Mouse (Mus musculus): ENCODE data around the gene Foxn3. TPM values are rescaled to one million over a fixed set of nuclear protein-coding genes. Genes with fewer than 3 reads are reported as not detected.

Gene Foxn3
- polyA plus RNA-seq, 1 experiment from 2014 or later, result 54.0 TPM

DNA sequence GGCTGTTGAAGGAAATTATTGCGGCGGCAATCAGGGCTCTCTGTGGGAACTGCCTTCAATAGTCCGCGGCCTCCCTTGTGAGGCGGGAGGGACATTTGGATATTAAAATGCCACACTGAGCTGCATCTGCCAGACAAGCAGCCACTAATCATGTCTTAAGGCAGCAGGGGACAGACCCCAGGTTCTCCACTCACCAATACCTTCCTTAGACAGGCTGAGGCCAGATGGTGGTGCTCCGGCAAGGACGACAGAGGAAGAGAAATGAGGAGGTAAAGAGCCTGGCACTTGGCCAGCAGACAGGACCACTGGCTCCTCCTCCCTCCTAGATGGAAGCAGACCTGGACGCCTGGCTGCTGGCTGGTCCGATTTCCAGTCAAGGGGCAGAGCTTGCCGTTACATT lies 409.7 kb downstream of the Foxn3 start:
- H3K4me3 ChIP-seq (replicated peaks; ENCODE audit: low read depth, low read length), result no peak overlapping the region
- H3K9me3 ChIP-seq (replicated peaks; ENCODE audit: low read length), result no peaks in the 10 kb centered on the region
- no peak overlapping the region for H3K4me2 ChIP-seq (ENCODE audit: low read length)
- H3K36me3 ChIP-seq (ENCODE audit: insufficient read depth, low read length), result no peaks in the 10 kb centered on the region
- ATAC-seq (replicated peaks; ENCODE audit: low FRiP score, low read depth) (no peak), DNase-seq (ENCODE audit: low spot score) (peak; percentile 26)
- WGBS, result 21% methylated on average over 10 of the region's 10 CpGs
- no peaks in the 10 kb centered on the region for H3K27me3 ChIP-seq (ENCODE audit: insufficient read depth, low read length)
- H3K27ac ChIP-seq, result no peak overlapping the region
- H3K9ac ChIP-seq (ENCODE audit: low read depth, low read length), result no peak overlapping the region
- no peaks in the 10 kb centered on the region for H3K4me1 ChIP-seq (replicated peaks; ENCODE audit: insufficient read depth, low read length)
- no peak for TF ChIP-seq CTCF (IDR thresholded peaks at IDR 0.05; ENCODE audit: low read depth)

DNA sequence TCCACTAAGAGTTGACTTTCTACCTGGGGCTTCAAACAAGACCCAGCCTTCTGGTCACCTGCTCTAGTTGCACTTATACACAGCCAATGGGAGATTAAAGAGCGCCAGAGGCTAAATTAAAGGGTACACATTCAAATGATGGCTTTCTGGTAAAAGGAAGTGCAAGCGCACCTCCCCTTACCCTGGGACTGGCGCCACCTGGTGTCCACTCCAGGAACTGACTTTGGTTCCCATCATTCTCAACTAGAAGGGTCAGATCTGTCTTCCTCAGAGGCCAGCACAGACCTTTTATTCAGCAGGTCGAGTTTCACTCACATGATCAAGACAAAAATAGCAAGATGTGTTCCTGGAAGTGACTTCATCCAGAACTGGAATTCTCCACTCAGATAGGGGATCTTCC lies 413.3 kb downstream of the Foxn3 start:
- Histone ChIP-seq H3K4me1 (replicated peaks; ENCODE audit: insufficient read depth, low read length) (no peaks in the 10 kb centered on the region), H3K4me3 (replicated peaks; ENCODE audit: low read depth, low read length) (no peak overlapping the region), H3K4me2 (ENCODE audit: low read length) (no peak overlapping the region), H3K36me3 (ENCODE audit: insufficient read depth, low read length) (no peaks in the 10 kb centered on the region), H3K9me3 (replicated peaks; ENCODE audit: low read length) (no peaks in the 10 kb centered on the region), H3K27me3 (ENCODE audit: insufficient read depth, low read length) (no peaks in the 10 kb centered on the region), H3K27ac (no peak overlapping the region), H3K9ac (ENCODE audit: low read depth, low read length) (no peak overlapping the region)
- WGBS, result 47% methylated on average over 4 of the region's 4 CpGs
- DNase-seq (ENCODE audit: low spot score), result peak; percentile 29
- no peak for ATAC-seq (replicated peaks; ENCODE audit: low FRiP score, low read depth)
- TF ChIP-seq CTCF (IDR thresholded peaks at IDR 0.05; ENCODE audit: low read depth), result peak; percentile 70

DNA sequence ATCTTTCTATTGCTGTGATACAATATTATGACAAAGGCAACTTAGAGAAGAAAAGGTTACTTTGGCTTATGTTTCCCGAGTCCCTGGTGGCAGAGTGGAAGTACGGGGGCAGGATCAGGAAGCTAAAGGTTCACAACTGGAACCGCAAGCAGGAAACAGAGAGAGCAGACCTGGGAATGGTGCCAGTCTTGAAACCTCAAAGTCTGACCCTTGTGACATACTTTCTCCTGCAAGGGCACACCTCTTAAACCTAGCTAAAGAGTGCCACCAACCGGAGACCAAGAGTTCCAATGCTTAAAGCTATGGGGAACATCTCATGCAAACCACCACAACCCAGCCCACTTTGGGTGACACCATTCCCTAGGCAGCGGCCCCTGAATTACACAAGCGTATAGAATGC lies 414.2 kb downstream of the Foxn3 start:
- ATAC-seq (replicated peaks; ENCODE audit: low FRiP score, low read depth), result no peak
- H3K36me3 ChIP-seq (ENCODE audit: insufficient read depth, low read length), result no peaks in the 10 kb centered on the region
- 79% methylated on average over 6 of the region's 6 CpGs for WGBS

More for the DNA sequence above, 414.2 kb downstream of the Foxn3 start:
- DNase-seq (ENCODE audit: low spot score), result no peak
- H3K4me1 ChIP-seq (replicated peaks; ENCODE audit: insufficient read depth, low read length), result no peaks in the 10 kb centered on the region
- H3K9ac ChIP-seq (ENCODE audit: low read depth, low read length), result no peak overlapping the region
- H3K27me3 ChIP-seq (ENCODE audit: insufficient read depth, low read length), result no peaks in the 10 kb centered on the region
- H3K4me3 ChIP-seq (replicated peaks; ENCODE audit: low read depth, low read length), result no peak overlapping the region
- TF ChIP-seq CTCF (IDR thresholded peaks at IDR 0.05; ENCODE audit: low read depth), result no peak
- no peaks in the 10 kb centered on the region for H3K9me3 ChIP-seq (replicated peaks; ENCODE audit: low read length)
- H3K27ac ChIP-seq, result no peak overlapping the region
- H3K4me2 ChIP-seq (ENCODE audit: low read length), result no peak overlapping the region
